Mouse (Mus musculus): ENCODE measurements around the gene B3gnt6.

Gene B3gnt6

DNA sequence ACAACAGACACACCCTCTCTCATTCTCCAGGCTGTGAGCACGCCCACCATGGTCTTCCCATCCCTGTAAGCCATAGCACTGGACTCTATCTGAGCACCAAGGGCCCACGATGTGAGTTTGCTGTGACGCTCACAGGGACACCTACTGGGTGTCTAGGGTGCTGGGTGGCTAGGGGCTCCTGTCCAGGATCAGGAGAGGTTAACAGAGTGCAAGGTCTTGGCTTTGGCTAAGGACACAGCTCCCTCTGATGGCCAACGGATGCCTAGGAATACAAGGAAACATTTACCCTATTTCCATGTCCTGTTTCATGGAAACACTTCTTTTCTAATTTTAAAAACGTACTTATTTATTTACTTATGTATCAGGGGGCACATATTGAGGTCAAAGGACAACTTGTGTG is 48.8 kb downstream of the B3gnt6 start:
- DNase-seq (ENCODE audit: inconsistent age in 2 of 2, low spot score in 1 of 2) = peak in 1 of 2 experiments; percentile 83

DNA sequence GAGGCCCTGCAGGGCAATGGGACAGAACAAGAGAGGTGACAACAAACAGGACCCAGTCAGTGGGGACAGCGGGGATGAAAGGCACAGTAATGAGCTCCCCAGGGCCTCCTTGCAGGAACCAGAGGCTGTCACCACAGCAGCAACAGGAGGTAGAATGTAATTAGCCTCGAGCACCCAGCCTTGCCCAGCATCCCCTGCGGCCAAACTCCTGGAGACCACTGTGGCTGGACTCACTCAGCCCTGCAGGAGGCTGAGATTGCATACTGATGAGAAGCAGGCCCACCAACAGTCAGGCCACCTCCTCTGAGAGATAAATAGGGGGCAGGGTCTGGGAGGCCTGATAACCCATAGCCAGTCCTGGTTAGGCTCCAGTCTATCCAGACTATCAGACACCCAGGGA is 49.5 kb downstream of the B3gnt6 start:
- DNase-seq (ENCODE audit: inconsistent age in 2 of 2, low spot score in 1 of 2) = peak in 1 of 2 experiments; percentile 35

DNA sequence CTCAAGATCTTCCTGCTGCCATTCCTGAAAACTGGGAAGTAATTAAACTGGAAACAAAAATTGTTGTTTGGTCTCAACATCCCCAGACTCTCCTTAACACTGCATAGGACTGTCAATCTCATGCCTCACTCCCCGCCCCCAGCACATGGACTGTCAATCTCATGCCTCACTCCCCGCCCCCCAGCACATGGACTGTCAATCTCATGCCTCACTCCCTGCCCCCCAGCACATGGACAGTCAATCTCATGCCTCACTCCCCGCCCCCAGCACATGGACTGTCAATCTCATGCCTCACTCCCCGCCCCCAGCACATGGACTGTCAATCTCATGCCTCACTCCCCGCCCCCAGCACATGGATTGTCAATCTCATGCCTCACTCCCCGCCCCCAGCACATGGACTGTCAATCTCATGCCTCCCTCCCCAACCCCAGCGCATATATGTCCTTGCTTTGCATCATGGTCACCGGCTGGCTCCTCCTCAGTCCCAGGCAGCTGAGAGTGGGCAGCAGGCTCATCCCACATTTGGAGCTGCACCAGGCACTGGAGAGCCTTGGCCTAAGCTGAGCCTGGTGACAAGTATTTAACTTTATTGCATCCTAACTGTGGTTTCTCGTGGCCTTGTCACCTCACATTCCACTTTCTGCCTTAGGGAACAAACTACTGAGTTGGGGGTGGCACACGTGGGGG is 50.4 kb downstream of the B3gnt6 start:
- peak in 1 of 2 experiments; percentile 55 for DNase-seq (ENCODE audit: inconsistent age in 2 of 2, low spot score in 1 of 2)

DNA sequence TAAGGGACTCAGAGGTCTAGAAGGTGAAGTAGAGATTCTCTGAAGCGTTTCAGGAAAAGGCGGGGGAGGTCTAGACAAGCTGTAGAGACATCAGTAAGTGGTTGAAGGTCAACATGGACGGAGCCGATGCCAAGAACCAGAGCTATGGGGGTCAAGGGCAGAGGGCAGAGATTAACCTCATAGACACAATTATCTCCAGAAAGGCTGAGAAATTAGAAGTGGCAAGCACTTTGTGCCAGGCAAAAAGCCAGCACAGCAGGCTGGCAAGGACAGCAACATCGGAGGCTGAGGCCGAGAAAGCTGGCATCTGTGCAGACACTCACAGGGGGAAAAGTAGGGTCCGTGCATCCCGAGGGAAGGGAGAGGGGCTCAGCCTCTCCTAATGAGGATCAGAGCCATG is 51.5 kb downstream of the B3gnt6 start:
- peak; percentile 75 to 89 for DNase-seq (ENCODE audit: inconsistent age in 2 of 2, low spot score in 1 of 2)

DNA sequence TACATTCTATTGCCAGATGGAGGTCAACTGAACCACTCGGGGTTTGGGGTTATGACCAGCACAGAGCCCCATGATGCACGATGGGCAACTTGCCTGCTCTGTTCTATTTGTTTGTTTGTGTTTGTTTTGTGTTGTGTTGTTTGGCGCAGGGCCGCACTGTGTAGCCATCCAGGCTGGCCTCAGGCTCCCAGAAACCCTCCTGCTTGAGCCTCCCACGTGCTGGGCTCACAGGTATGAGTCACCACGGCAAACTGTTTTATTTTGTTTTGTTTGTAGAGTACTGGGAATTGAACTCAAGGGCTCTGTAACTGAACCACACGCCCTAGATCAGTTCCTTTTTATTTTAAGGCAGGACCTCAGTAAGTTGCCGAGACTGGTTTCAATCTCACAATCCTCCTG is 52.8 kb downstream of the B3gnt6 start:
- peak; percentile 20 to 66 for DNase-seq (ENCODE audit: inconsistent age in 2 of 2, low spot score in 1 of 2)

DNA sequence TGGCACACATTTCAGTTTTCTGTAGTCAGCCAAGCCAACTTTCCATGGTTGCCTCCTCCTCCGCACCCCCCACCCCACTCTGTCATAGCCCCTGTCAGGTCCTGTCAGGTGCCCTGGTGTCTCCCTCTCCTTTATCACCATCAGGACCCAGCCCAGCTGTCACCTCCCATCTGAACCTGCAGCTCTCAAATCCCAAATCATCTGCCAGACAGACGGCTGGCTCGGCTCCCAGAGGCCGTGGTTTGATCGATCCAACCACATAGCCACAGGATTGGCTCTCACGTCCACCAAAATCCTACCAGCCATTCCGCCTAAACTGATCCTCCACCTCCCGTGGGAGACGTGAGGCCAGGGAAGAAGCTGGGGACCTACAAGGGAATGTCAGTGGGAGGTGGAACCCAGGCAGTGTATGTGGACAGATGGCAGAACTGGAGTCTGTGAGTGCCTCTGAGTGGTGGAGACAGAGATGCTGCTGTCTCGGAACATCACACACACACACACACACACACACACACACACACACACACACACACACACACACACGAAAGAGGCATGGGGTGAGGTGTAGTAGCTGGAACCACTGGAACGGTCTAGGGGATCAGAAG is 53.3 kb downstream of the B3gnt6 start:
- DNase-seq (ENCODE audit: inconsistent age in 2 of 2, low spot score in 1 of 2) = peak; percentile 22 to 53

DNA sequence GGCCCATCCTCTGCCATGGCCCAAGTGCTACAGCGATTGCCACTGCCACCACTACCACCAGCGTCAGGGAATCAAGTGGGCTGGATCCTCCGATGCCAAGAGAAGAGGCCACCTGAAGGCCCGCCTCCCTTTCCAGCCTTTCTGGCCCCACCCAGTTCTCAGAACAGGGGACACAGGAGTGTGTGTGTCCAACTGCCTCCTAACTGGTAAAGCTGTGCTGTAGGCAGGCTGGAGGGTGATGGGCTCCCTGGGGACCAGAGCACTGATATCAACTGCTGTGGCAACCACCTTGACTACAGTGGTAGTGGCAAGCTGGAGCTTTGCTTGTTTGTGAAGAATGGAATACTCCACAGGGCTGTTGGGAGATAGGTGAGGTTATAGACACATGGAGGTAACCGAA is 53.9 kb downstream of the B3gnt6 start, which contains the start of gene Omp:
Omp (minus strand) TSS at position 101 of the 400 bp plus-strand sequence.
- peak in 1 of 2 experiments; percentile 35 for DNase-seq (ENCODE audit: inconsistent age in 2 of 2, low spot score in 1 of 2)

DNA sequence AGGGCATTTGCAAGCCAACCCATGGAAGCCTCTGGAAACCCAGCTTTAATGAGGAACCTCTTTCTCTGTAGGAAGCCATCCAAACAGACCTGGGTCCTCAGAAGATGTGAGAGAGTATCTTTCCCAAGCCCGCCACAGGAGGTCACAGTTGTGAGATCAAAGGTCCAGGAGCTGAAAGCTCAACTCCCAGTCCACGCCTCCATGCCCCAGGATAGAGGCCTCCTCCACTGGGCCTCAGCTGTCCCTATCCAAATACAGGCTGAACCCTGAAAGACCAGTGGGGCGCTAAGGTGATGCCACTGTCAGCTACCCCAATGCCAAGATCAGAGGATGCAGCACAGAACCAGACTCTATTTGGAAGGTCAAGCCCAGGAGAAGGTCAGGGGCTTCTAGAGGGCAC is 56.6 kb downstream of the B3gnt6 start:
- no peak for DNase-seq (ENCODE audit: inconsistent age in 2 of 2, low spot score in 1 of 2)

Measured in adrenal gland, adult (tissue).